Mouse (Mus musculus): ENCODE measurements around the gene Daam1. TPM values are rescaled to one million over a fixed set of nuclear protein-coding genes. Genes with fewer than 3 reads are reported as not detected.

Daam1 gene
- polyA plus RNA-seq, 2 experiments = 10.5 to 13.3 TPM

DNA sequence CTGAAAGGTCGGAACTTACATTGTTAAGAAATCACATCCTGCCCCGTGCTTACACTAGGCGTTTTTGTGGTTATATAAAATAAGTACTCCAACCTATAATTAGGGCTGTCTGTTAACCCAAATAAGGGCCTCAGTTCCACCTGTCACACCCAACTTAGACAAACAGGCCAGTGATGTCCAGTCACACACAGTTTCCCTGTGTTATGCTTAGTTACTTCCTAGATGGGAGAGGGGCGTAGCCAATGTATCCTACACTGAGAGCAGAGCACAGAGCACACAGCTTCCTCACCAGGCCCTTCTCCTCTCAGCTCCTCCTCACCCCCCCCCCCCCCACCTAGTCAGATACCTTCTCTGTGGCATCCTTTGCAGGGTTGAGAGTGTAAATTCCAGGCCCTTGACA, 41.5 kb downstream of the Daam1 start:
- no peaks in the 10 kb centered on the region for H3K9me3 ChIP-seq (ENCODE audit: control insufficient read depth, low read length)
- ATAC-seq (ENCODE audit: insufficient read depth) = no peak
- no peak overlapping the region for H3K4me3 ChIP-seq (ENCODE audit: insufficient read depth in 1 of 2, low read depth in 2 of 2, low read length in 2 of 2)
- H3K9ac ChIP-seq (replicated peaks) = no peak overlapping the region
- WGBS (ENCODE audit: insufficient replicate concordance) = 85% methylated on average over 4 of the region's 4 CpGs
- no peak overlapping the region for H3K27ac ChIP-seq
- H3K36me3 ChIP-seq (replicated peaks; ENCODE audit: control insufficient read depth, insufficient read depth, low read depth) = no peaks in the 10 kb centered on the region
- no peak for DNase-seq (ENCODE audit: low read depth in 3 of 3, low spot score in 3 of 3)
- no peak overlapping the region for H3K4me2 ChIP-seq (ENCODE audit: low read depth)
- H3K4me1 ChIP-seq (replicated peaks; ENCODE audit: control insufficient read depth in 2 of 2, insufficient read depth in 2 of 2, low read length in 1 of 2) = peaks cover 6 to 22% of the 10 kb centered on the region in 2 experiments
- TF ChIP-seq CTCF (IDR thresholded peaks at IDR 0.05; ENCODE audit: low read depth) = no peak
- no peak for TF ChIP-seq EP300 (IDR thresholded peaks at IDR 0.05; ENCODE audit: low read depth)
- H3K27me3 ChIP-seq (ENCODE audit: control insufficient read depth, insufficient read depth, low read length) = no peaks in the 10 kb centered on the region

DNA sequence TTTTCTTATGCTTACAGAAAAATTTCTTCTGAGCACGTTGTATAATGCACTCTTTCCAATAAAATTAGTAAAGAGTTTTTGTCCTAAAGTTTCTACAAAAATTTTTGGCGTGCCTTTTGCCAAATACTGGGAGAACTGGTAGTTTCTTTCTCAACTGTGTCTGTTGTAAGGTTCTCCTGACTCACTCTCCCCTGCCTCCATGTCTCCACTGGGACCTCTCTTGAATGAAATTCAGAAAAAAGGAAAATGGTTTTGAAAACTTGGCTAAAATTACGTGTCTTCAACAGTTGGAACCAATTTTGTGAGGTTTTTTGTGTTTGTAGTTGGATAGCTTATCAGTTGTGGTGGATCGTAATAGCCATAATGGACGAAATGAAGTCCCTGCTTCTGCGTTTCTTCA, 43.7 kb downstream of the Daam1 start:
- 69% methylated on average over 6 of the region's 6 CpGs for WGBS (ENCODE audit: insufficient replicate concordance)
- ATAC-seq (ENCODE audit: insufficient read depth) (no peak), DNase-seq (ENCODE audit: low read depth in 3 of 3, low spot score in 3 of 3) (no peak)
- H3K36me3 ChIP-seq (replicated peaks; ENCODE audit: control insufficient read depth, insufficient read depth, low read depth) = no peaks in the 10 kb centered on the region
- H3K4me3 ChIP-seq (ENCODE audit: insufficient read depth in 1 of 2, low read depth in 2 of 2, low read length in 2 of 2) = no peak overlapping the region
- H3K27me3 ChIP-seq (ENCODE audit: control insufficient read depth, insufficient read depth, low read length) = no peaks in the 10 kb centered on the region
- no peak overlapping the region for H3K27ac ChIP-seq
- H3K9ac ChIP-seq (replicated peaks) = no peak overlapping the region
- peaks cover 8 to 22% of the 10 kb centered on the region in 2 experiments for H3K4me1 ChIP-seq (replicated peaks; ENCODE audit: control insufficient read depth in 2 of 2, insufficient read depth in 2 of 2, low read length in 1 of 2)
- no peak overlapping the region for H3K4me2 ChIP-seq (ENCODE audit: low read depth)
- TF ChIP-seq CTCF (IDR thresholded peaks at IDR 0.05; ENCODE audit: low read depth) (no peak), EP300 (IDR thresholded peaks at IDR 0.05; ENCODE audit: low read depth) (no peak)
- no peaks in the 10 kb centered on the region for H3K9me3 ChIP-seq (ENCODE audit: control insufficient read depth, low read length)

DNA sequence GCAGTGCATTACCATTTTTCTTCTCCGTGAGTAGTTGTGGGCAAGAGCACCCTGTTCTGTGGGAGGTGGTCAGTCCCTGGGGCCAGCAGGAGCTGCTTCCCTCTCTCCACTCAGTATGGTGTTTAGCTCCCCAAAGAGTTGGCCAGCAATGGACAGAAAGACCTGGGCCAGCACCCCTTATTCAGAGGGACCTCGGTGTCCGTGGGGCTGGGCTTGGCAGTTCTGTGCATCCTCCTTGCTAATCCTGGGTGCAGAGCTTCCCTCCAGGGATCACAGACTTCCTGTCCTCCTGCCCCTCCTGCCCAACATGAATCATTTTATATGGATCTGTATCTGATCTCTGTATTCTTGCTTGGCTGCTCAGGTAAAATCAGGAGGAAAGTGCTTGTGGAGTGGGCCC, 44.1 kb downstream of the Daam1 start:
- Histone ChIP-seq H3K27ac (no peak overlapping the region), H3K9ac (replicated peaks) (no peak overlapping the region), H3K9me3 (ENCODE audit: control insufficient read depth, low read length) (no peaks in the 10 kb centered on the region), H3K27me3 (ENCODE audit: control insufficient read depth, insufficient read depth, low read length) (no peaks in the 10 kb centered on the region), H3K4me1 (replicated peaks; ENCODE audit: control insufficient read depth in 2 of 2, insufficient read depth in 2 of 2, low read length in 1 of 2) (peaks cover 8 to 20% of the 10 kb centered on the region in 2 experiments), H3K36me3 (replicated peaks; ENCODE audit: control insufficient read depth, insufficient read depth, low read depth) (no peaks in the 10 kb centered on the region), H3K4me2 (ENCODE audit: low read depth) (no peak overlapping the region), H3K4me3 (ENCODE audit: insufficient read depth in 1 of 2, low read depth in 2 of 2, low read length in 2 of 2) (no peak overlapping the region)
- ATAC-seq (ENCODE audit: insufficient read depth) (no peak), DNase-seq (ENCODE audit: low read depth in 3 of 3, low spot score in 3 of 3) (no peak)
- WGBS (ENCODE audit: insufficient replicate concordance) = 75% methylated on average over 3 of the region's 3 CpGs
- no peak for TF ChIP-seq EP300 (IDR thresholded peaks at IDR 0.05; ENCODE audit: low read depth)
- no peak for TF ChIP-seq CTCF (IDR thresholded peaks at IDR 0.05; ENCODE audit: low read depth)

DNA sequence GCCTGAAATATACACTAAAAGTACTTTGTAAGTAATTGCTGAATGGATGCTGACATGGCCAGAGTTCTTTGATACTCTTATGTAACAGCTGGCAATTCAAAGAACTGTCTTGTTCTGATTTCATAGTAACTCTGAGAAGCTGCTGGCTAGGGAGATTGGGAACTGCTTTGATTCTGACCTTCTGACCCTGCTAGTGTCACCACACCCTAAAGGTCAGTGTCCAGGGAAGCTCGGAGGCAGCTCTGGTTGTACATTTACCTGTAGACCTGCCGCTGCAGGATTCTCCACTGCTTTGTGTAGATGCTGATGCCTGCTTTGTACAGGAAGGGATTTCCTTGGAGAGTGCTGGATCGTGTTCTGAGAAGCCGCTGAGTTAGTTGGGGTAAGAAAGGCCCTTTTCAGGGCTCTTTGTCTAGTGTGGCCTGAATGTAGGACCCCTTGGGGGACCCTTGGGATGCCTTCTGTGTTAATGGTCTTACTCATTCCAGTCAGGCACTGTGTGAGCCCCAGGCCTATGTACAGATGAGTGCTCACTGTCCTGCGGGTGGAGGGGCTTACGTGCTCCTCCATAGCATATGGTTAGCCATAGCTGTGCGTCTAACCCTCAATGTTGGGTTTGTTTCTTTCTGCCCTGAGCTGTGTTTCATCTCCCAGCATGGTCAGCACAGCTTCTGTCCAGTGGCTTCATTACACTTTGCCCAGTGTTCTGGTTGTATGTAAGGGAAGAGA, 45.0 kb downstream of the Daam1 start:
- H3K4me2 ChIP-seq (ENCODE audit: low read depth) = peak overlapping the region; percentile 49
- peaks cover 8 to 17% of the 10 kb centered on the region in 2 experiments for H3K4me1 ChIP-seq (replicated peaks; ENCODE audit: control insufficient read depth in 2 of 2, insufficient read depth in 2 of 2, low read length in 1 of 2)
- H3K27ac ChIP-seq = no peak overlapping the region
- WGBS (ENCODE audit: insufficient replicate concordance) = 84% methylated on average over 7 of the region's 7 CpGs
- H3K9me3 ChIP-seq (ENCODE audit: control insufficient read depth, low read length) = no peaks in the 10 kb centered on the region
- TF ChIP-seq CTCF (IDR thresholded peaks at IDR 0.05; ENCODE audit: low read depth) (no peak), EP300 (IDR thresholded peaks at IDR 0.05; ENCODE audit: low read depth) (no peak)
- no peak overlapping the region; the same call in 1 of the 2 replicates for H3K9ac ChIP-seq (replicated peaks)
- peak; percentile 57 for ATAC-seq (ENCODE audit: insufficient read depth)
- H3K27me3 ChIP-seq (ENCODE audit: control insufficient read depth, insufficient read depth, low read length) = no peaks in the 10 kb centered on the region
- H3K36me3 ChIP-seq (replicated peaks; ENCODE audit: control insufficient read depth, insufficient read depth, low read depth) = no peaks in the 10 kb centered on the region
- DNase-seq (ENCODE audit: low read depth in 3 of 3, low spot score in 3 of 3) = no peak
- H3K4me3 ChIP-seq (ENCODE audit: insufficient read depth in 1 of 2, low read depth in 2 of 2, low read length in 2 of 2) = peak overlapping the region; percentile 22 to 51

DNA sequence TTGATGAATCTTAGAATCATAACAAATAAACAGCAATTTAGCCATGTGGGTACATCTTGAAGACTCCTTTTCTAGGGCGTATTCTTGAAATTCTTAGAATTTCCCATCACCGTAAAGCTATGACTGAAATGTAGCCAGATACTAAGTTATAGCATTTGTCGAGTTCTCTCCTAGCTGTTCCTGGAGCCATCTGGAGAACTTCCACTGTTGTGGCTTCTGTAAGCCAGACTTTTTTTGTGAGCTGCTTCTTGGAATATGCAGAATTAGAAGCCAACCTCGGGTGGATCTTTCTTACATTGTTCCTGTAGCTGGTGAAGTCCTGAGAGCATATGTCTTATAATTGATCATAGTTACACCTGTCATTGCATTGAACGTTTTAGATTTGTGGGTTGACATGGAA, 50.1 kb downstream of the Daam1 start:
- Histone ChIP-seq H3K4me2 (ENCODE audit: low read depth) (no peak overlapping the region), H3K27ac (no peak overlapping the region), H3K4me3 (ENCODE audit: insufficient read depth in 1 of 2, low read depth in 2 of 2, low read length in 2 of 2) (no peak overlapping the region), H3K4me1 (replicated peaks; ENCODE audit: control insufficient read depth in 2 of 2, insufficient read depth in 2 of 2, low read length in 1 of 2) (peaks cover 5 to 28% of the 10 kb centered on the region in 2 experiments), H3K27me3 (ENCODE audit: control insufficient read depth, insufficient read depth, low read length) (no peaks in the 10 kb centered on the region), H3K9ac (replicated peaks) (no peak overlapping the region), H3K36me3 (replicated peaks; ENCODE audit: control insufficient read depth, insufficient read depth, low read depth) (no peaks in the 10 kb centered on the region), H3K9me3 (ENCODE audit: control insufficient read depth, low read length) (no peaks in the 10 kb centered on the region)
- WGBS (ENCODE audit: insufficient replicate concordance) = 71% methylated on average over 5 of the region's 5 CpGs
- no peak for TF ChIP-seq EP300 (IDR thresholded peaks at IDR 0.05; ENCODE audit: low read depth)
- no peak for TF ChIP-seq CTCF (IDR thresholded peaks at IDR 0.05; ENCODE audit: low read depth)
- DNase-seq (ENCODE audit: low read depth in 3 of 3, low spot score in 3 of 3) (no peak), ATAC-seq (ENCODE audit: insufficient read depth) (no peak)

Data from liver, embryonic 14.5 days (tissue).